Mouse (Mus musculus) liver, embryonic 14.5 days (tissue): ENCODE results near the gene Synpo2l. TPM values are rescaled to one million over a fixed set of nuclear protein-coding genes. Genes with fewer than 3 reads are reported as not detected.

ENCODE experiments used
- ATAC-seq: fragments of 200-750 bp; cut with Nextera tagmentation; 2 replicates; pipeline ENCODE4 v1.8.0; 2017; ENCODE audit warnings: moderate number of reproducible peaks, mild to moderate bottlenecking, moderate library complexity; ENCODE audit not compliant: insufficient read depth
- DNase-seq, 3 experiments: peaks; one replicate each; pipeline ENCODE4 v3.0.0-alpha.2; 2012 to 2013; ENCODE audit warnings: low read depth in 3 of 3, low spot score in 3 of 3
- H3K27ac ChIP-seq: fragments of 300-500 bp; sonication (generic); 2 replicates; pipeline ENCODE4 v1.5.1; 2014; ENCODE audit warnings: moderate library complexity, mild to moderate bottlenecking, control low read depth, inconsistent platforms
- H3K27me3 ChIP-seq: fragments of 300-500 bp; sonication (generic); 2 replicates; pipeline ENCODE4 v1.6.1; 2014; ENCODE audit warnings: mild to moderate bottlenecking, low read length, moderate library complexity; ENCODE audit not compliant: control insufficient read depth, insufficient read depth
- H3K36me3 ChIP-seq: fragments of 300-500 bp; sonication (generic); replicated peaks from 2 replicates; pipeline ENCODE4 v1.6.1; 2014; ENCODE audit warnings: low read depth; ENCODE audit not compliant: control insufficient read depth, insufficient read depth
- H3K4me1 ChIP-seq, 2 experiments: fragments of 200-500 bp in 1 of 2; fragments of 300-500 bp in 1 of 2; sonication (generic) in 1 of 2; replicated peaks; 2 replicates each; pipeline ENCODE4 v1.6.1; 2012 to 2014; ENCODE audit warnings: antibody characterized with exemption in 1 of 2, inconsistent platforms in 1 of 2, low read length in 1 of 2; ENCODE audit not compliant: control insufficient read depth in 2 of 2, insufficient read depth in 2 of 2
- H3K4me2 ChIP-seq: fragments of 300-500 bp; sonication (generic); 2 replicates; pipeline ENCODE4 v1.6.1; 2014; ENCODE audit warnings: low read depth, mild to moderate bottlenecking, control low read depth, moderate library complexity
- H3K4me3 ChIP-seq, 2 experiments: fragments of 200-500 bp in 1 of 2; fragments of 300-500 bp in 1 of 2; sonication (generic) in 1 of 2; 2 replicates each; pipeline ENCODE4 v1.5.1; 2012 to 2014; ENCODE audit warnings: low read depth in 2 of 2, low read length in 2 of 2, mild to moderate bottlenecking in 2 of 2, control low read depth in 1 of 2, inconsistent platforms in 1 of 2, moderate library complexity in 1 of 2; ENCODE audit not compliant: insufficient read depth in 1 of 2
- H3K9ac ChIP-seq: fragments of 300-500 bp; sonication (generic); replicated peaks from 2 replicates; pipeline ENCODE4 v1.6.1; 2014; ENCODE audit warnings: mild to moderate bottlenecking, control low read depth, moderate library complexity
- H3K9me3 ChIP-seq: fragments of 300-500 bp; sonication (generic); 2 replicates; pipeline ENCODE4 v1.6.1; 2016; ENCODE audit warnings: low read length, mixed read lengths; ENCODE audit not compliant: control insufficient read depth
- CTCF ChIP-seq: IDR thresholded peaks from 2 replicates; pipeline ENCODE4 v1.5.1; 2016; ENCODE audit warnings: antibody characterized with exemption, low read depth, control low read depth
- EP300 ChIP-seq: IDR thresholded peaks from 2 replicates; pipeline ENCODE4 v1.6.1; 2016; ENCODE audit warnings: antibody characterized with exemption, low read depth
- WGBS: fragments of 180-500 bp; shearing (Covaris S2); extraction: QIAGEN DNeasy Blood & Tissue Kit; methylation state at CpG from one replicate; pipeline ENCODE4 v1.1.7; 2014; ENCODE audit not compliant: insufficient replicate concordance; 5-methylcytosine and 5-hydroxymethylcytosine counted together
- polyA plus RNA-seq, 2 experiments: library from polyadenylated mRNA; depleted of rRNA in 1 of 2; stranded (reverse) in 1 of 2; unstranded in 1 of 2; fragments of >200 nt; fragmentation: Nextera tagmentation in 1 of 2; extraction: Ambion mirVana in 1 of 2; gene quantifications; 2 replicates each; pipeline versions ENCODE4 v1.2.1 to v1.2.3; 2012 to 2014

Synpo2l gene
- polyA plus RNA-seq, 2 experiments, result 0.02 TPM; not detected in 1

GRCm38 (mm10) chr14:20681742-20682141, 13.6 kb upstream of the Synpo2l start:
- peaks cover 95% of the 10 kb centered on the region for H3K36me3 ChIP-seq
- no peak overlapping the region for H3K4me2 ChIP-seq
- no peak overlapping the region for H3K4me3 ChIP-seq
- H3K27ac ChIP-seq, result no peak overlapping the region
- no peak overlapping the region for H3K9ac ChIP-seq
- H3K4me1 ChIP-seq, result 0 out of 4 replicates have a peak, but pooled peaks cover 0 to 2% of the 10 kb centered on the region in 2 experiments
- DNase-seq (no peak), ATAC-seq (no peak)
- H3K27me3 ChIP-seq, result no peaks in the 10 kb centered on the region
- TF ChIP-seq CTCF (no peak), EP300 (no peak)
- WGBS, result 79% methylated on average over 2 of the region's 2 CpGs
- H3K9me3 ChIP-seq, result no peaks in the 10 kb centered on the region

- peaks cover 66% of the 10 kb centered on the region for H3K36me3 ChIP-seq
- H3K4me2 ChIP-seq, result no peak overlapping the region
- H3K27me3 ChIP-seq, result no peaks in the 10 kb centered on the region
- TF ChIP-seq EP300 (no peak), CTCF (no peak)
- ATAC-seq (no peak), DNase-seq (no peak)
- H3K4me3 ChIP-seq, result no peak overlapping the region
- H3K9ac ChIP-seq, result no peak overlapping the region
- no peaks in the 10 kb centered on the region for H3K9me3 ChIP-seq
- H3K27ac ChIP-seq, result no peak overlapping the region
- WGBS, result 76% methylated on average over 4 of the region's 4 CpGs
- H3K4me1 ChIP-seq, result peaks cover 8 to 11% of the 10 kb centered on the region in 2 experiments; a peak in 3 of 4 replicates
Observed at GRCm38 (mm10) chr14:20677906-20678305, 9.8 kb upstream of the Synpo2l start.

GRCm38 (mm10) chr14:20674064-20674833, 6.1 kb upstream of the Synpo2l start, which contains the start of gene Sec24c:
Gene Sec24c (plus strand): TSS chr14:20674308.
- Histone ChIP-seq H3K27ac (peak within 1 kb of the TSS; percentile 59), H3K9ac (peak within 1 kb of the TSS; percentile 79), H3K9me3 (no peaks in the 10 kb centered on the region), H3K36me3 (peaks cover 31% of the 10 kb centered on the region), H3K4me3 (peak within 1 kb of the TSS; percentile 75 to 99), H3K4me2 (peak within 1 kb of the TSS; percentile 97), H3K27me3 (no peaks in the 10 kb centered on the region), H3K4me1 (peaks cover 8 to 9% of the 10 kb centered on the region in 2 experiments; a peak in 3 of 4 replicates)
- TF ChIP-seq EP300 (no peak), CTCF (no peak)
- peak; percentile 95 for ATAC-seq
- WGBS, result under 1% methylated on average over 43 of the region's 43 CpGs
- peak; percentile 98 for DNase-seq

- ATAC-seq, result peak; percentile 66
- peaks cover 8 to 9% of the 10 kb centered on the region in 2 experiments; a peak in 3 of 4 replicates for H3K4me1 ChIP-seq
- H3K4me2 ChIP-seq, result peak overlapping the region; percentile 86
- peak overlapping the region; percentile 46 for H3K9ac ChIP-seq
- H3K36me3 ChIP-seq, result peaks cover 26% of the 10 kb centered on the region
- no peaks in the 10 kb centered on the region for H3K9me3 ChIP-seq
- 7% methylated on average over 13 of the region's 13 CpGs for WGBS
- TF ChIP-seq CTCF (no peak), EP300 (no peak)
- H3K27me3 ChIP-seq, result no peaks in the 10 kb centered on the region
- H3K4me3 ChIP-seq, result peak overlapping the region; percentile 67 to 75
- DNase-seq, result peak in 1 of 3 experiments; percentile 58
- H3K27ac ChIP-seq, result peak overlapping the region; percentile 59
Observed at GRCm38 (mm10) chr14:20673735-20674063, 5.5 kb upstream of the Synpo2l start.

- no peaks in the 10 kb centered on the region for H3K9me3 ChIP-seq
- H3K27ac ChIP-seq, result no peak overlapping the region
- H3K4me2 ChIP-seq, result peak overlapping the region; percentile 86
Observed at GRCm38 (mm10) chr14:20672990-20673389, 4.8 kb upstream of the Synpo2l start.

More at GRCm38 (mm10) chr14:20672990-20673389, 4.8 kb upstream of the Synpo2l start:
- Histone ChIP-seq H3K36me3 (peaks cover 19% of the 10 kb centered on the region), H3K4me1 (peaks cover 8 to 9% of the 10 kb centered on the region in 2 experiments; a peak in 3 of 4 replicates), H3K9ac (no peak overlapping the region), H3K27me3 (no peaks in the 10 kb centered on the region), H3K4me3 (no peak overlapping the region; a peak in 1 of 4 replicates)
- DNase-seq (peak in 1 of 3 experiments; percentile 43), ATAC-seq (no peak)
- WGBS, result 86% methylated on average over 2 of the region's 2 CpGs
- TF ChIP-seq CTCF (peak; percentile 55), EP300 (no peak)
